Mouse (Mus musculus) kidney, adult 2 months (tissue): ENCODE results near the gene Tcl1b1.

ENCODE experiments used
- CTCF ChIP-seq: fragments of 200-500 bp; conservative IDR thresholded peaks from 2 replicates; pipeline ENCODE4 v1.5.1; 2011; ENCODE audit warnings: low read depth, mild to moderate bottlenecking, control low read depth, low read length, moderate library complexity, mixed read lengths; ENCODE audit not compliant: insufficient read depth, insufficient read length
- POLR2A ChIP-seq: fragments of 200-500 bp; IDR thresholded peaks from one replicate; pipeline ENCODE4 v1.6.1; 2011; ENCODE audit warnings: low read depth, low read length, control low read depth

DNA sequence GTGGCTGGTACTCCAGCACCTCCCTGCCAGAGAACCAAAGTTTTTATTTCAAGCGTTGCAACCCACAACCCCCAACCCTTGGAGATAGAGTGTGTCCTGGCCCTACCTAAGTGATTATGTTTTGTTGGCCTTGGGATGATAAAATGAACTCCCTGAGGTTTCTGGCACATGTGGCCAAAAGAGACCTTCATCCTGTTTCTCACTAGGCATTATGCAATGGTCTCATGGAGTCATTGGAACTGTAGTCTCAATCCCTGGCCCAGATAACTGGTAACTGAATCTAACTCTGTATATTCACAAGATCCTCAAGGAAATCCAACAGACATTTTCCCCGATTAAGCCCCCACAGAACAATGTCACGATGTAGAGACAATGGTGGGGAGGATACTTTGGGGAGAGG lies 16.4 kb upstream of the Tcl1b1 start:
- no peak for TF ChIP-seq CTCF
- no peak for TF ChIP-seq POLR2A
